Mouse (Mus musculus): ENCODE measurements around the gene Tex44. TPM values are rescaled to one million over a fixed set of nuclear protein-coding genes. Genes with fewer than 3 reads are reported as not detected.

Gene Tex44
- polyA plus RNA-seq, 1 experiment from 2014 or later, result not detected

DNA sequence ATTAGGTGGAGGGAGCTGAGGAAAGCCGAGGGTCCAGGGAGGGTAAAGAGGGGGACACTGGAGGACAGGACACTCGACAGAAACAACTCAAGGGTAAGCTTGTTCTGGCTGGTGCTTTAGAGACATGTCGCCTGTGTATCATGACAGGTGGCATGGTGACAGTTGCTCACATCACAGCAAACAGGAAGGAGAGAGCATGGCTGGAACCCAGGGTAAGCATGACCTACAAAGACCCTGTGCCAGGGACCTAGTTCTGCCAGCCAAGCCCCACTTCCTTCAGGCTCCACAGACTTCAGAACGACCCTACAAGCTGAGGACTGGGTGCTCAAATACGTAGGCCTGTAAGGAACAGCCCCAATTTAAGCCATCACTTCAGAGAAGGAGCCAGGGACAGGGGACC lies 2.2 kb upstream of the Tex44 start:
- no peaks in the 10 kb centered on the region for H3K9me3 ChIP-seq
- H3K4me3 ChIP-seq, result no peak overlapping the region
- H3K4me2 ChIP-seq (replicated peaks), result no peak overlapping the region
- H3K4me1 ChIP-seq, result peaks cover 10% of the 10 kb centered on the region; the same call in 1 of the 2 replicates
- ATAC-seq (ENCODE audit: insufficient number of reproducible peaks, insufficient read depth, low FRiP score, low TSS enrichment), result no peak
- WGBS, result 68% methylated on average over 5 of the region's 5 CpGs
- no peak overlapping the region for H3K27ac ChIP-seq
- H3K27me3 ChIP-seq, result no peaks in the 10 kb centered on the region
- H3K36me3 ChIP-seq, result no peaks in the 10 kb centered on the region
- H3K9ac ChIP-seq, result no peak overlapping the region

DNA sequence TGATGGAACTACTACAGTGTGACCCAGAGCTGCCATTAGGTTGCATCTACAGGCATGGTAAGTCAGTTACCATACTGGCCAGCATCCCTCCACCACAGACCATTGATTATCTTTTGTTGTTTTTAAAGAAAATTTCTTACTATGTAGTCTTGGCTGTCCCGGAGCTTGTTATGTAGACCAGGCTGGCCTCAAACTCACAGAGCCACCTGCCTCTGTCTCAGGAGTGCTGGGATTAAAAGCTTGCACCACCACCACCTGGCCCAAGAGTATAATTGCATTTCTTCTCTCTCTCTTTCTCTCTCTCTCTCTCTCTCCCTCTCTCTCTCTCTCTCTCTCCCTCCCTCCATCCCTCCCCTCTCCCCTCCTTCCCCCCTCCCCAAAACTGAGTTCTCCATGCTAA lies 1.8 kb upstream of the Tex44 start:
- no peak for ATAC-seq (ENCODE audit: insufficient number of reproducible peaks, insufficient read depth, low FRiP score, low TSS enrichment)
- no peaks in the 10 kb centered on the region for H3K36me3 ChIP-seq
- H3K27me3 ChIP-seq, result no peaks in the 10 kb centered on the region
- no peak overlapping the region for H3K4me3 ChIP-seq
- WGBS, result 67% methylated on average over 1 of the region's 1 CpGs
- peaks cover 10% of the 10 kb centered on the region; the same call in 1 of the 2 replicates for H3K4me1 ChIP-seq
- no peak overlapping the region for H3K27ac ChIP-seq
- H3K9ac ChIP-seq, result no peak overlapping the region
- H3K4me2 ChIP-seq (replicated peaks), result no peak overlapping the region
- no peaks in the 10 kb centered on the region for H3K9me3 ChIP-seq

DNA sequence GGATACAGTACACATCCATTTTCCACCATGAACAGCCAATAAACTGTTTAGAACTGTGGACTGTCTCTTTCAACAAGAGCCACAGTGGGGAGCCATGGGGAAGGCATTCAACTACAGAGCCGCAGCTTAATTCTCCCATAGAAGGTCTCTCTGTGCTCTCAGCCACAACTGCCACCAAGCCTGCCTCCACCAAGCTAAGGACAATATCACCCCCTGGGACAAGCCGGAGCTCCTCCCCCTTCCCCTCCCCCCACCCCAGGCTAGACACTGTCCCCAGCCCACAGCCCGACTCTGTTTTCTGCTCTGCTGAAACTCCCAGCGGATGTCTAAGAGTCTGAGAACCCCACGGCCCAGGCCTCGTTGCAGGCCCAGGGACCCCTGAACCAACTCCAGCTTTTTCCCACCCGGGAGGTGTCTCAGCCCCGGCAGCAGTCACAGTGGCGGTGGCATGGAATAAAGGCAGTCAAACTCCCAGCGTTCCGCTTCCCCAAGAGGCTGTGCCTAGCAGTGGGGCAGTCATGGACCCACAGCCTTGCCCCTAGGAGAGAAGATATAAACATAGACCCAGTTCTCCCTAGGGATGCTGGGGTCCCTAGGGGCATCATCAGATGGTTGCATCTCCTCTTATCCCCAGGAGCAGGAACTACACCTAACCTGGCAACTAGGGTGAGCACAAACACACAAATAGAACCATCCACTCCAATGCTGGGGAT lies 1.1 kb upstream of the Tex44 start:
- Histone ChIP-seq H3K4me3 (no peak overlapping the region), H3K27ac (0 out of 2 replicates have a peak overlapping the region, but pooled peaks have one; percentile 11), H3K36me3 (no peaks in the 10 kb centered on the region), H3K9me3 (no peaks in the 10 kb centered on the region), H3K4me1 (peaks cover 10% of the 10 kb centered on the region; the same call in 1 of the 2 replicates), H3K27me3 (no peaks in the 10 kb centered on the region), H3K9ac (no peak overlapping the region), H3K4me2 (replicated peaks) (no peak overlapping the region)
- ATAC-seq (ENCODE audit: insufficient number of reproducible peaks, insufficient read depth, low FRiP score, low TSS enrichment), result peak; percentile 37
- 17% methylated on average over 11 of the region's 11 CpGs for WGBS

DNA sequence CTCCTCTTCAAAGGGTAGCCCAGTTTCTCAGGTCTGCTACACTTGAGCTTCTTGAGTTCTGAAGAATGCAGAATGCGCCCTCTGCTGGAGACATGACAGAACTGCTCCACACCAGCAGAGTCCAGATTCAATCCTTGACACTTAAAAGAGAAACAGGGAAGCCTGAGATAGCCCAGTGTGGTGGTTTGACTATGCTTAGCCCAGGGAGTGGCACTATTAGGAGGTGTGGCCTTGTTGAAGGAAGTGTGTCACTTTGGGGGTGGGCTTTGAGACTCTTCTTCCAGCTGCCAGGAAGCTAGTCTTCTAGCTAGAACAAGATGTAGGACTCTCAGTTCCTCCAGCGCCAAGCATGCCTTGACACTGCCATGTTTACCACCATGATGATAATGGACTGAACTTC lies 3.9 kb downstream of the Tex44 start:
- Histone ChIP-seq H3K4me3 (no peak overlapping the region), H3K27me3 (no peaks in the 10 kb centered on the region)

DNA sequence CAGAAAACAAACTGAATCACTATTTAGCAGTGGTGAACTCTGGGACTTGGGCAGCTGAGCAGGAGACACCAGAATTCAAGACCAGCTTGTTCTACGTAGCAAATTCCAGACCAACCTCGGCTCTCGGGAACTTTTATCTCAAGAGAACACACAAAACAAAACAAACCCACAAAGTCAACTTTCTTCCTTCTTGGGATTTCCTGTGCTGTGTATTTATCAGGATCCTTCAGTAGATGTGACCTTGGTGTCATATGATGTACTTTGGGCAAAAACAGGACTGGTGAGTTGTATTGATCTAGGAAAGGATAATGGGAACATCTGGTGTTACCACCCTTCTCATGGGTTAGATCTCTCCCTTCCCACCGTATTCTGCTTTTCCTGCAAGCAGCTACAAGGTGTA lies 6.6 kb downstream of the Tex44 start:
- H3K4me1 ChIP-seq, result peaks cover 25% of the 10 kb centered on the region
- no peaks in the 10 kb centered on the region for H3K27me3 ChIP-seq
- H3K9ac ChIP-seq, result no peak overlapping the region
- no peak for ATAC-seq (ENCODE audit: insufficient number of reproducible peaks, insufficient read depth, low FRiP score, low TSS enrichment)
- WGBS, result 79% methylated on average over 4 of the region's 4 CpGs
- no peaks in the 10 kb centered on the region for H3K9me3 ChIP-seq
- no peak overlapping the region for H3K4me2 ChIP-seq (replicated peaks)
- H3K36me3 ChIP-seq, result no peaks in the 10 kb centered on the region
- no peak overlapping the region for H3K4me3 ChIP-seq
- H3K27ac ChIP-seq, result no peak overlapping the region

More for the DNA sequence above, 3.9 kb downstream of the Tex44 start:
- WGBS, result 48% methylated on average over 2 of the region's 2 CpGs
- Histone ChIP-seq H3K4me1 (peaks cover 16% of the 10 kb centered on the region), H3K9me3 (no peaks in the 10 kb centered on the region), H3K4me2 (replicated peaks) (no peak overlapping the region), H3K27ac (no peak overlapping the region), H3K36me3 (no peaks in the 10 kb centered on the region), H3K9ac (no peak overlapping the region)
- no peak for ATAC-seq (ENCODE audit: insufficient number of reproducible peaks, insufficient read depth, low FRiP score, low TSS enrichment)

DNA sequence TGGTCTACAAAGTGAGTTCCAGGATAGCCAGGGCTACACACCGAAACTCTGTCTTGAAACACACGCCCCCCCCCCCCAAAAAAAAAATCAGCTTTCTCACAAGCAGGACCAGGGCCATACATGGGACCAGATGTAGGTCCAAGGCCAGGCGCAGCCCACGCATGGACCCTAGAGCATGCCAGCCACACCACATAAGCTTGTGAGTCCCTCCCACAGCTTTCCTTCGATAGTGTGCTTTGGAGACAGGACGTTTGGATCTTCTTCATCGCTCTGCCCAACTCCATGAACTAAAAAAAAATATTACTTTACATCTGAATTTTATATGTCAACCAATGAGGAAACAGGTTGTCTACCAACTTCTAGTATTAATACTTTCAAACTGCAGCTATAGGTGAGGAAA lies 7.2 kb downstream of the Tex44 start:
- 78% methylated on average over 7 of the region's 7 CpGs for WGBS
- no peak for ATAC-seq (ENCODE audit: insufficient number of reproducible peaks, insufficient read depth, low FRiP score, low TSS enrichment)
- Histone ChIP-seq H3K4me1 (peaks cover 28% of the 10 kb centered on the region), H3K9me3 (no peaks in the 10 kb centered on the region), H3K36me3 (no peaks in the 10 kb centered on the region), H3K9ac (no peak overlapping the region), H3K4me3 (no peak overlapping the region), H3K4me2 (replicated peaks) (no peak overlapping the region), H3K27me3 (no peaks in the 10 kb centered on the region), H3K27ac (peak overlapping the region; percentile 95)

DNA sequence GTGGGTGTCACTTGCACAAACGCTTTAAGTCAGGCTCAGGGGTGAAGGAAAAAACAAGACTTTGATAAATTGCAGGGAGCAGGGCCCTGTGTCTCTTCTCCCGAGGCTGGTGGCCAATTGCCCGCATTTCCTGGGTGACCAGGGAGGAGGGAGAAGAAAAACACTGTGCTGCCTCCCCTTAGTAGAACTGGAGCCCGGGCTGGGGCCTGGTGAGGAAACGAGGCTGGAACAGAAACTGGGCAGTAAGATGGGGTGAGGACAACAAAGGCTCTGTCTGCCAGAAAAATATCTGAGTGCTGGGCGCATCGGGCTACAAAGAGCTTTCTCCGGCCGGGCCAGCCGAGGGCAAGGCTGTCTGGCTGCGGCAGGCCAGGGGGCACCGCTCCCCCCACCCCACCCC lies 7.9 kb downstream of the Tex44 start:
- Histone ChIP-seq H3K4me2 (replicated peaks) (peak overlapping the region; percentile 78), H3K4me1 (peaks cover 28% of the 10 kb centered on the region), H3K4me3 (peak overlapping the region; percentile 54), H3K36me3 (no peaks in the 10 kb centered on the region), H3K27ac (peak overlapping the region; percentile 95), H3K27me3 (no peaks in the 10 kb centered on the region), H3K9ac (peak overlapping the region; percentile 85), H3K9me3 (no peaks in the 10 kb centered on the region)
- WGBS, result 2% methylated on average over 12 of the region's 12 CpGs
- peak; percentile 23 for ATAC-seq (ENCODE audit: insufficient number of reproducible peaks, insufficient read depth, low FRiP score, low TSS enrichment)

DNA sequence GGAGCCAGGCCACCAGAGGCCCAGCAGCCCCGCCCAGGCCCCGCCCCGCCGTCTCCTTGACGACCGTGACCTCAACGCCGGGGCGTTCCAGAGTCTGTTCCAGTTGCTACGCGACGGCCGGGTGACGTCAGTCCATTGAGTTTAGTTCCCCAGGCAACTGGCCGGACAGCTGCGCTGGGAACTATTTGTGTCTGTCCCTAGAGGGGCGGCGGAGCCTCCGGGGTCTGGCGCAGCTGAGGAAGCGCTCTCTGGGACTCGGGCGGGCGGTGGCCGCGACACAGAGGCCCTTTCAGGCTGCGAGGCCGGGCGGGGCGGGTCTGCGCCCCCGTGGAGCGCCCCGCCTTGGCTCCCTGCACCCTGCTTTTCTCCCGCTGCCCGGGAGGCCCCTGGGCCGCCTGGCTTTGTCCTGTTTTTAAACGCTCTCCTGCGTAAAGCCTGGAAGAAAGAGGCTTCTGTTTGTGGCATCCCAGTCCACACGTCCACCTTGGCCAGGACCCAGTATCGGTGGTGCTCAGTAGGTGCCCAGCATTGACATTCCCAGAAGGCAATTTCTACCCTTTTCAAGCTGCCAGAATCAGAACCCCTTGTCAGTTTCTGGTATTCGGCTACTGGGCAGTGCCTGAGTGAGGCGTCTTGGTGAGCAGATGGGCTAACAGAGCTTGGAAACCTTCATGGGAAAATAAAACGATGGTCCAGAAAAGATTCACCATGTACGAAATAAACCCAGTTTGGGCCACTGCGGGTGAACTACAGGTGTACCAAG lies 8.5 kb downstream of the Tex44 start:
- H3K4me1 ChIP-seq, result peaks cover 29% of the 10 kb centered on the region
- peak; percentile 81 for ATAC-seq (ENCODE audit: insufficient number of reproducible peaks, insufficient read depth, low FRiP score, low TSS enrichment)
- peak overlapping the region; percentile 54 for H3K4me3 ChIP-seq
- no peaks in the 10 kb centered on the region for H3K36me3 ChIP-seq
- peak overlapping the region; percentile 78 for H3K4me2 ChIP-seq (replicated peaks)
- H3K27me3 ChIP-seq, result no peaks in the 10 kb centered on the region
- WGBS, result 3% methylated on average over 43 of the region's 46 CpGs
- H3K9me3 ChIP-seq, result no peaks in the 10 kb centered on the region
- peak overlapping the region; percentile 85 for H3K9ac ChIP-seq
- H3K27ac ChIP-seq, result peak overlapping the region; percentile 95

DNA sequence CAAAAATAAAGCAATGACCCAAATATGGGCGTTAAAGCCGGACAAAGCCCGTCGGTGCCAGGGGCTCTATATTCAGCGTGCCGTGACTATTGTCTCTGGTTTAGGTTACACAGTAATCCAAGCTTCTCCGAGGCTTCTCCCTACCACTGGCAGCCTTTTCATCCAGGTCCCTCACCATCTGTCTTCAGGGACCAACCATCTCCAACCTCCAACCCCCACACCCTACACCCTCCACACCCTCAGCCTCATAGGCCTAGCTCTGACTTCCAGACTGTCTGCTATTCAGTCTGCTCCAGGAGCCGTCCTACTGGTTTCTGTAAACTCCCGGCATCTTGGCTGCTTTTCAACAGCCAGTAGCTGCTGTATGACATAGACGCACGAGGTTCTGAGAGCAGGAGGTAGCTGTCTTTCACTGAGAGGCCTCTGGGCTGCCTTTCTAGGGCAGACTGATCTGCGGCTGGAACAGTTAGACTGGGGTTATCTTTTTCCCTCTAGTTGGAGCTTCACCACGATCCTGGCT lies 9.2 kb downstream of the Tex44 start:
- ATAC-seq (ENCODE audit: insufficient number of reproducible peaks, insufficient read depth, low FRiP score, low TSS enrichment), result 0 out of 2 replicates have a peak, but pooled peaks have one; percentile 42
- Histone ChIP-seq H3K4me2 (replicated peaks) (peak overlapping the region; percentile 78), H3K9ac (peak overlapping the region; percentile 85; the same call in 1 of the 2 replicates), H3K36me3 (no peaks in the 10 kb centered on the region), H3K27me3 (no peaks in the 10 kb centered on the region), H3K4me3 (no peak overlapping the region; the same call in 1 of the 2 replicates), H3K9me3 (no peaks in the 10 kb centered on the region), H3K27ac (peak overlapping the region; percentile 95), H3K4me1 (peaks cover 37% of the 10 kb centered on the region)
- 20% methylated on average over 13 of the region's 13 CpGs for WGBS

DNA sequence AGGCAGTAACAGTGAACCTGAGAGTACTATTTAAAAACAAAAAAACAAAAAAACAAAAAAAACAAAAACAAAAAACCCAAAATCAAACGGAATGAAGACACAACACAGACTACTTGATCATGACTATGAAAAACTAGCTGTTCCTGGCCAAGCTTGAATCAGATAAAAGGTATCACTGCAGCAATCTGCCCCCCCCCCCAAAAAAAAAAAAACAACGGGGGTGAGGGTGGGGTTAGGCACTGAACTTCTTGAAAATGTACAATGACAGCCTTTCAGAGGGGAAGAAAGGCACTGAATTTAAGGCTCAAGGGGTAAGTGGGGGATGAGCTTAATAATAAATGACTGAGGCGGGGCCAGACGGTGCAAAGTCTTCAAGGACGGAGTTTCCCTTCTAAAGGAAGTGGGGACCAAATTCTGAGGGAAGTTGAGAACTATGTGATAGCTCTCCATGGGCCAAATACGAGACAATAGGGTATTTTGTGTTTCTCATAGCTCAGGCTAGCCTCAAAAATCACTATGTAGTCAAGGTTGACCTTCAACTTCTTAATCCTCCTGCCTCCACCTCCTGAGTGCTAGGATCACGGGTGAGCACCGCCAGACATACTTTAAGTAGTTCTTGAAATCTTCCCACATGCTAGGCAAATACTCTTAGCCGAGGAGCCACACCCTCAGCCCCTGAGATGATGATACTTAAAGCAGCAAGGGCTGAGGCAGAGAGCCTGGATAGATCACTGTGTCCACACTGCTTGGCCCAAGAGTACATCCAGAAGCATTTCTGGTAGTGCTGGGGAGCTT lies 11.3 kb downstream of the Tex44 start:
- Histone ChIP-seq H3K9ac (no peak overlapping the region), H3K36me3 (no peaks in the 10 kb centered on the region), H3K4me1 (peaks cover 47% of the 10 kb centered on the region), H3K4me2 (replicated peaks) (no peak overlapping the region), H3K4me3 (no peak overlapping the region), H3K9me3 (no peaks in the 10 kb centered on the region), H3K27me3 (no peaks in the 10 kb centered on the region), H3K27ac (no peak overlapping the region)
- 64% methylated on average over 9 of the region's 9 CpGs for WGBS
- ATAC-seq (ENCODE audit: insufficient number of reproducible peaks, insufficient read depth, low FRiP score, low TSS enrichment), result no peak

DNA sequence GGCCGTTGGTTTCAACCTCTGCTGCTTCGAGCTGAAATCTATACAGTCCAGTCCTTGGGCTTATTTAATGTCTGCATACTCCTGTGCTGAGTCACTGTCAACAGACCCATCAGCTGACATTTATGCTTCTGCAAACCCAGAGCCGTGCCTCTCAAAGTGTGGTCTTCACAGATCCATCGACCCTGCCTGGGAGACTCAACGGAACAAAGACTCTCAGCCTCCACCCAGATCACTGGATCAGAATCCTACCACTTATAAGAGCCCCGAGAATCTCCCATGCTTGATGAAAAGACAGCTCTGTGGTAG lies 11.8 kb downstream of the Tex44 start:
- Histone ChIP-seq H3K4me2 (replicated peaks) (no peak overlapping the region), H3K9me3 (no peaks in the 10 kb centered on the region), H3K36me3 (no peaks in the 10 kb centered on the region), H3K4me1 (peaks cover 47% of the 10 kb centered on the region), H3K9ac (no peak overlapping the region), H3K4me3 (no peak overlapping the region), H3K27me3 (no peaks in the 10 kb centered on the region), H3K27ac (no peak overlapping the region)
- 66% methylated on average over 6 of the region's 6 CpGs for WGBS
- ATAC-seq (ENCODE audit: insufficient number of reproducible peaks, insufficient read depth, low FRiP score, low TSS enrichment), result no peak

Measured in embryonic facial prominence, embryonic 12.5 days (tissue).